Mouse (Mus musculus): ENCODE measurements around the gene Adamts7.

- TF ChIP-seq POLR2AphosphoS2 (IDR thresholded peaks at IDR 0.05; ENCODE audit: insufficient read length, low read depth) (no peak), E2F4 (IDR thresholded peaks at IDR 0.05; ENCODE audit: insufficient read depth) (no peak), TCF12 (IDR thresholded peaks at IDR 0.05; ENCODE audit: insufficient read depth, poor library complexity, severe bottlenecking) (no peak), USF1 (IDR thresholded peaks at IDR 0.05; ENCODE audit: low read depth) (no peak), POLR2A (IDR thresholded peaks at IDR 0.05; ENCODE audit: insufficient read length, low read depth) (no peak), MYOD1 (IDR thresholded peaks at IDR 0.05; ENCODE audit: control insufficient read depth in 1 of 3, insufficient read length in 2 of 3, low read depth in 2 of 3) (no peak), MYOG (IDR thresholded peaks at IDR 0.05; ENCODE audit: control insufficient read depth in 1 of 3, insufficient read depth in 1 of 3, insufficient read length in 2 of 3, low read depth in 2 of 3) (no peak), MAX (IDR thresholded peaks at IDR 0.05; ENCODE audit: low read depth) (no peak), REST (IDR thresholded peaks at IDR 0.05; ENCODE audit: insufficient read depth, insufficient read length) (no peak), CEBPB (IDR thresholded peaks at IDR 0.05; ENCODE audit: insufficient read depth, poor library complexity, severe bottlenecking) (no peak), SRF (IDR thresholded peaks at IDR 0.05; ENCODE audit: control insufficient read depth, insufficient read length, low read depth) (no peak), TCF3 (IDR thresholded peaks at IDR 0.05; ENCODE audit: insufficient read length, low read depth) (no peak)
These were observed 63.9 kb downstream of the Adamts7 start for GRCm38 (mm10) chr9:90226742-90227096.

Measured in myocyte (in vitro differentiated cells).